Mouse (Mus musculus) inflammation-experienced regulatory T-cells, adult 6 months (primary cell): ENCODE results near the gene Ankib1. TPM values are rescaled to one million over a fixed set of nuclear protein-coding genes. Genes with fewer than 3 reads are reported as not detected.
A peak's percentile ranks its signal among the peaks of the same experiment; 100 is the strongest.

ENCODE experiments used
- ATAC-seq: one replicate; pipeline ENCODE4 v1.8.0; 2017
- polyA plus RNA-seq, 3 experiments: library from polyadenylated mRNA; unstranded; fragments of 100-300 nt; shearing (Covaris generic); gene quantifications; one replicate each; pipeline ENCODE4 v1.2.1; 2017

Gene Ankib1
- polyA plus RNA-seq, 3 experiments from 2014 or later, result 17.5 to 19.5 (median 18.8) TPM

GRCm38 (mm10) chr5:3646539-3646938, 156.2 kb downstream of the Ankib1 start:
- peak; percentile 5 for ATAC-seq

- no peak for ATAC-seq
Observed at GRCm38 (mm10) chr5:3645326-3645725, 157.4 kb downstream of the Ankib1 start.

GRCm38 (mm10) chr5:3644621-3645020, 158.1 kb downstream of the Ankib1 start:
- ATAC-seq, result no peak

Other genes with a start within 250 kb of the Ankib1 start
- gene 1700109H08Rik, start 231.4 kb downstream of the Ankib1 start, polyA plus RNA-seq, result 10 to 100 TPM in 2 of 3 experiments, 1 to 10 TPM in 1; 7.4 to 15.4 (median 10.7) TPM
- gene Pex1, start 206.9 kb downstream of the Ankib1 start, polyA plus RNA-seq, result 10 to 100 TPM; 13.4 to 19.2 (median 18.9) TPM
- 10 to 100 TPM; 26.7 to 39.1 (median 32.6) TPM for gene Rbm48, start 206.3 kb downstream of the Ankib1 start, polyA plus RNA-seq
- not detected for gene Tmbim7, start 151.7 kb downstream of the Ankib1 start, polyA plus RNA-seq
- gene Gatad1, start 145.7 kb downstream of the Ankib1 start, polyA plus RNA-seq, result 10 to 100 TPM; 29.6 to 39.4 (median 39.1) TPM
- 100 to 1,000 TPM; 104 to 131 (median 120) TPM for gene Krit1, start 259 bp upstream of the Ankib1 start, polyA plus RNA-seq
- under 1 TPM in 2 of 3 experiments, not detected in 1; 0.79 to 0.83 TPM for gene Lrrd1, start 42.2 kb upstream of the Ankib1 start, polyA plus RNA-seq
- 10 to 100 TPM; 23.3 to 36.2 (median 33.8) TPM for gene Mterf1a, start 91.0 kb upstream of the Ankib1 start, polyA plus RNA-seq
- gene Akap9, start 125.1 kb upstream of the Ankib1 start, polyA plus RNA-seq, result 100 to 1,000 TPM; 102 to 198 (median 175) TPM